Mouse (Mus musculus) frontal cortex, postnatal 14 days (tissue): ENCODE measurements around the gene Dusp14.

Experiments
- DNase-seq, 2 experiments: peaks; one replicate each; pipeline ENCODE4 v3.0.0; 2022; ENCODE audit warnings: low spot score in 2 of 2

The Dusp14 gene

DNA sequence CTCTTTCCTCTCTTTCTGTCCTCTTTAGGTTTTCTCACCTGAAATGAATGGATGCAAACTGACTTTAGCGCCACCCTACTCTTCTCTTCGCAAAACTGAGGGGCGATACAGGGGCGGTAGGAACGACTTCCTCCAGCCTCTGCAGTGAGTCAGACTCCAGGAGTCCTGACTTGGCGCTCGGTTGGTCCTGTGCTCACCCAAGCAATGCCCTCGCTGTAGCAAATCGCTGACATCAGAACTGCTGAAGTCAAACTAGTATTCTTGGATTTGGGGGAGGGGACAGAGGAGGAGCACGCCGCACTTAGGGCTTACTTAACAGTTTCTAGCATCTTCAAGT is at the start of gene Dusp14:
Gene Dusp14 (minus strand): TSS at position 228 of the 337 bp plus-strand sequence.
- DNase-seq: no peak

DNA sequence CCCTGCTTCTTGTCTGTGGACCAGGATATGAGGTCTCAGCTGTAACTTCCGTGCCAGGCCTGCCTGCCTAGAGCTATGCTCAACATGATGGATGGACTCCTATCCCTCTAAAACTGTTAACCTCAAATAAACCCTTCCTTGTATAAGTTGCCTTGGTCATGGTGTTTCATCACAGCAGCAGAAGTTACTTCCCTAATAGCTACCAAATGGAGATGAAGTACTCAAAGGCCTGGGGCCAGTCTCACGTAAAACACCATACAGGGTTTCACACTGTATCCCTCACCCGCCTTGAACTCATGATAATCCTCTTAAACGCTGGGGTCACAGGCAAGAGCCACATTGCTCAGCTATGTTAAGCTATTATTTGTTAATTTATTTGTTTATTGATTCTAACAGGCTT is 48.4 kb upstream of the Dusp14 start:
- no peak for DNase-seq

DNA sequence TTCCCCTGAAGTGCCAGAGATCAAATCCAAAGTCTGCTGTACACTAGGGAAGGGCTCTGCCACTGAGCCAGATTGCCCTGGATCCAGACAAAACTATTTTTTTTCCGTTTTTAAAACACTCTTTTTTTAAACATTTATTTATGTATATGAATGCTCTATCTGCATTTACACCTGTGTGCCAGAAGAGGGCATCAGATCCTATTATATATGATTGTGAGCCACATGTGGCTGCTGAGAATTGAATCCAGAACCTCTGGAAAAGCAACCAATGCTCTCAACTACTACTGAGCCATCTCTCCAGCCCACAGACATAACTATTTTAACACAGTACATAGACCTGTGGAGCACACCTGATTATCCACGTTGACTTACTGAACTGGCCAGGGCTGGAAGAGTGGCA is 47.2 kb upstream of the Dusp14 start:
- DNase-seq: no peak

DNA sequence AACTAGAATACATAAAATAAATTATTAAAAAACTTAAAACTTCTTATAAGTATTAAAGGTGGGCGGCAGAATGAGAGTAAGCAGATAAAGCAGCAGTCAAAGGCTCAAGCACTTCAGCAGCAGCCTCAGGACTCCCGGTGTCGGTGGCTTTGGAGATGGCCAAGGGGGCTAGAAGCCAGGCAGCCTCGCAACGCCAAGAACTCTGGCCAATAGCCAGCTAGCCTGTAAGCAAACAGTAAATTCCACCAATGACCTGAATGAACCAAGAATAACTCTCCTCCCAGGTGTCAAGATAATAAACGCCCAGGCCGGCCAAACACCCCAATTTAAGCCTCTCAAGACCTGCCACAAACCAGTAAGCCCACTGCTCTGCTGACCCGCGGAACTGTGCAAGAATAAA is 46.6 kb upstream of the Dusp14 start:
- no peak for DNase-seq

DNA sequence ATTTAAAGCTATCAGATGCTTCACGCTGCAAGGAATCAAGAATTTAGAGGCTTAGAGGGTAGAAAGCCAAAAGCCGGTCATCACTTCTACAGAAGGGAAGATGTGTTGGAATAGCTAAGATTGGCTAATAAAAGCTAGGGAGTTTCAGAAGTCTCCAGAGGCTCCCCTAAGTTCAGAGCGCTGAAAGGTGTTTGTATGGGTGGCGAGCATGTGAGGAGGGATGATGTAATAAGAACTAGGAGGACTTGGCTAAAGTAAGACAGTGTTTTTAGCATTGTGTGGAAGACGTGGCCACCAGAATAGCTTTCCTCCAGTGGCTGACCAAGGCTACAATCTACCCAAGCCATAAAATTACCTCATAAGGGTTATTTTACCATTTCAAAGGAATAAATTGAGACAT is 44.6 kb upstream of the Dusp14 start:
- DNase-seq: no peak

DNA sequence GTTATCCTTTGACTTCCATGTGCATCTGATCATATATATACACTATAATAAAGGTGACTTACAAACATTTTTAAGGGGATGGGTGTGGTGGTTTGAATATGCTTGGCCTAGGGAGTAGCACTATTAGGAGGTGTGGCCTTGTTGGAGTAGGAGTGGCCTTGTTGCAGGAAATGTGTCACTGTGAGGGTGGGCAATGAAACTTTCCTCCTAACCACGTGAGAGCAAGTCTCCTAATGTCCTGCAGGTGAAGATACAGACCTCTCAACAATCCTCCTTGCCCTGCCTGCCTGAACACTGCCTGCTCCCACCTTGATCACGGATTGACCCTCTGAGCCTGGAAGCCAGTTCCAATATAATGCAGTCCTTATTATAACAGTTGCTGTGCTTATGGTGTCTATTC is 38.1 kb upstream of the Dusp14 start:
- DNase-seq: no peak

DNA sequence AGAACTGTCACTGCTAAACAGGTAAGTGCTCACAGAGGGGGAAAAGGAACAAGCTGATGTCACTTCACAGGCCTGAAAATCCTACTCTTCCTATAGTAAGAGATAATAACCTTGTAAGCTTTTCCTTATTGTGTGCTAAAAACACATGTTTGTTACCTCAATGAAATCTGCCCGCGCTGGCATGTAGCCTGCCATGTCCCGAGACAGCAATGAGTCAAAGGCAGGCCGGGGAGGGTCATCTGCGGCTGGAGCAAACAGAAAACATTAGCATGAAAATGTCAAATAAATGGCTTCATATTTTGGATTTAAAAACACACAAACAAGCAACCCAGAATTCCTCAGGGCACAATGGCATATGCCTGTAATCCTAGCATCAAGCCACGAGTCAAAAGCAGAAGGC is 35.0 kb upstream of the Dusp14 start:
- DNase-seq: no peak

DNA sequence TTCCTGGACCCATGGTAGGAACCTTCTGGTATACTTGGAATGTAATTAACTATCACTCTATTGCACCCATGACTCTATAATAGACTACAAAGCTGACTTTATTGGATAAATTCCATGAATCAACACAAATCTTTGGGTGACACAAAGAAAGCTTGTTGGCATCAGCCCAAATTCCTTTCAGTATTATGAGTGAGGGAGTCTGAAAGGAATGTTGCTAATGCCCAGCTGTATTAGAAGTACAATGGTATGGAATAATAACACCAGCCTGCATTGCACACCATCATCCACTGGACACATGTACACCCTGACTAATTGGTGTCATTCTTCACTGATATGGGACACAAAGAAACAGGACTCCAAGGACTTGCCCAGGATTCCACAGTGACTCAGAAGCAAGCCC is 32.1 kb upstream of the Dusp14 start:
- DNase-seq: no peak

DNA sequence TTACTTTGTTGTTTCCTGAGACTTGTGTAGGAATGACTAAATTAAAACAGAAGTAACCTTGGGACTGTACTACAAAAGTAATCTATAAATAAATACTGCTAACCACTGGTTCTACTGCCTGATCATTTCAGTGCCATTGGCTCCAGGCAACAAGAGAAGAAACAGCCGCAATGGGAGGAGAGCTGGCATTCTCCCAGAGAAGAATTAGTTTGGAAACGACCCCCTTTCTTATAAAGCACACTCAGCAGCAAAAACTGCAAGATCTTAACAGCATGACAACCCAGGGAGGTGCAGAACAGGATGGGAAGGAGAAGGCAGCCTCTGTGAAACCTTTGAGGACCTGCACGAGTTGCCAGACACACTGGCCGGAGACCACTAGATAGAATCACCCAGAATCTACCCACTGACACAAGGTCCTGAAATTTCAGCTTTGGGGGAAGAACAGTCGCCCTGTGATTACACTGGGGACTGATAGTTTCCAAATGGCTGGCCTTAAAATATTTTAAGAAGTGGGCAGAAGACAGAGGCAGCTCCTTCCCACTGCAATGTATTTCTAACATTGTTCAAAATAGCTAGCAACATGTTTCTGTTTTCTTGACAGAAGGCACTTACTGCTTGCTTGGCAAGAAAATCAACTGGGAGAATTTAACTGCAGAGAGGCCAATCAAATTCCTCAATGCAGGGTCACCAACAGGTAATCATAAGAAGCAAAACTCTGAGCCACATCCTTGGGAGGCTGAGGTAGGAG is 28.4 kb upstream of the Dusp14 start:
- DNase-seq: no peak

DNA sequence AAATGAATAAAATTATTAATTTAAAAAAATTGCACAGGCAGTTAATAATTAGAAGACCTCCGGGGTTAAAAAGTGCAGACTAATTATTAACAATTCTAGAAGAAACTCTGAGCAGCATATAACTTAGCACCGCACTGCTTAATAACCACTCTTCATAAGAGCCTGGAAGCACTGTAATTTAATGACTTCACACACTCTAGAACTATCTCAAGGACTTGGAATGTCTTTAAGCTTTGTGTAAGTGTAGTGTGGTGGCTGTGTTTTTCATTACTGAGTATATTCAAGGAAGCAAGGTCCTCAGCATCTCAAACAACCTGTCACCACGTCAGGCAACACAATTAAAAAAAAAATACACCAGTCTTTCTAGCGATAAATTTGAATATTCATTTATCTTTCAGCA is 26.0 kb upstream of the Dusp14 start:
- DNase-seq: no peak

DNA sequence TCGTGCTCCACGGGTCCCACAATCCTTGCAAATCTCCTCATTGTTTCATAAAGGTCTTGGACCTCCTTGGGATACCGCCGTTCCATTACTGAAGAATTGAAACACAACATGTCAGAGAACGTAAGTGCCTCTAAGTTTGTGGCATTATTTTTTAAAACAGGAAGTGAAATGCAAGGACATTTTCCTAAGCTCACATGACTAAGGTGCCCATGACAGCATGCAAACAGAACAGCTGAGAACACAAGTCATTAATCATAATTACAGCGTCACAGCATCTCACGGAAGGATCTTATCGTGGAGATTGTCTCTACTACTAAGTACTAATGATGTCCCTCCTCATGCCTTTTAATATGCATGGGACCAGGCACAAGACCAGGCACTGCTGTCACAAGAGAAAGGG is 21.5 kb upstream of the Dusp14 start:
- no peak for DNase-seq

DNA sequence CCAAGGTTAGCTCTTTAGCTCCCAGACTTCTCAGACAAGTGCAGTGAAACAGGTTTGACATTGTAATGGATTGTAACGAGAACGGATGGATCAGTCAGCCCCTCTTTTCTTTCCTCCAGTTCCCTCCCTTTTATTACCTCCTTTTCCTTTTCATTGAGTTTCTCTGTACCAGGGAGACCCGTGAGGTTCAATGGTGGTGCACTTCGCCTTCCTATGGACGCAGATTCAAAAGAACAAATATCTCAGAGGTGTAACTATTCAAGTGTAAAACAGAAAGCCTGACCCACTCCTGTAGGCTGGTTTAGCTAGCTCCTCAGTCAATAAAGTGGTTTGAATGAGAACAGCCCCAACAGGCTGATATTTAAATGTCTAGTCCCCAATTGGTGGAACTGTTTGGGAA is 12.8 kb upstream of the Dusp14 start:
- no peak for DNase-seq

DNA sequence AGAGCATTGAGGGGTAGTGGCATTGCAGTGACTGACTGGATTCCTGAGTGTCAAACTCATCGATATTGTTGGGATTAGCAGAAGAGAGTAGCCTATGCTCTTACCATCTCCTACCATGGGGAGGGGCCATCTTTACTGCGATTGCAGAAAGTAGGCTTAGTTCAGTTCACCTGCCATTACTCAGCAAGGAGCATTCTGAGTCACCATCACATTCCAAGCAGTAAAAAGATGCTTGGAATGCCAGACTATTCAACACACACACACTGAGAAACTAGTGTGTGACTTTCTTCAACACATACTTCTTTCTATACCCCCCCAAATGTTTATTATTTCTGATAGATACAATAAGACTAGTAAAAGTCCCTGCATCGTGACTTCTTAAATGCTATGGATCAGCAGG is 11.3 kb upstream of the Dusp14 start:
- no peak for DNase-seq

DNA sequence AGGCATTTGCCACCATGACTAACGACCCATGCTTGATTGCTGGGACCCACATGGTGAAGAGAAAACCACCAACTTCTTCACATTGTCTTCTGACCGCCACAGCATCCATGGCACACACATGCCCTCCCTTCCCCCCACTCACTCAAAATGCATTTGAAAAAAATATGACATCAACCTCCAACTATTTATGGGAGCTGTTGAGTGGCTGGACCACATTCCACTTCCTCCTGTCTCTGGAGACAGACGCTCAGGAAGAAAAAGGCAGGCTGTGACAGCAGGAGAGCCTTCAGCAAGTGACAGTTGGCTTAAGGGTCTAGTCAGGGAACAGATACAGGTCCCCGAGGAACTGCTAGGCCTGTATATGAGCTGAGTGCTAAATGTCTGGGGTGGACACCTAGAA is 10.8 kb upstream of the Dusp14 start:
- no peak for DNase-seq

DNA sequence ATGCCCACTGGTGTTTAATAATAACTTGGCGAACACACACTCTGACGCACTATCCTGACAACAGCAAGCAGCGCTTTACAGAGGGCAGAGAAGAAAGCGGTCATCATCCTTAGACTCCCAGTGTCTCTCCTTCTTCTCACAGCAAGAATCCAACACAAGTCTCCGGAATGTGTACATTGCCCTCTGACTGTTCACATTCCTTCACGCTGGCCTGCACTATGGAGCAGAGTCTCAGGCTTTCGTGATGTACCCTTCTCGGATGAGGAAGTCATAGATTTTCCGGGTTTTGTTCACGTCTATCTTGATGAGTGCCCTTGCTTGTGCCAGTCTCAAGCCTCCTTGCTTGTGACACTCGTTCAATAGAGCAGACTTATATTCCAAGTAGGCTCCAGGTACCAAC is 10.3 kb upstream of the Dusp14 start:
- DNase-seq: no peak

DNA sequence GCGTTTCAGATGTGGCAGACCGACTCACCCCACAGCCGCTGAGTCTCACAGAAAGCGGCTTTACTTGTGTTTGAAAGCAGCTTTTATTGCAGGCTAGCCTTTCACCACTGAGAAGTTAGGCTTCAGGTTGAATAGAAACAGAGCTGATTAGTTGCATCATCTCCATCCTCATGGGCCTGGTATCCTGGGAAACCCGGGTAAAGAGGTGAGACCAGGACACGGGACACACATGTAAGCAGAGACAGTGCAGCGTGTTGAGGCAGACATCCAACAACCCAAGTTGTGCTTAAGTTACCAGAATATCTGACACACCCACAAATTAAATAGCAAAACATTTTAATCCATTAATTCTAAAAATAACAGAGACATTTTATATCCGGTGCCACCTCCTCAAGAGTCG is 9.5 kb upstream of the Dusp14 start:
- DNase-seq: no peak

DNA sequence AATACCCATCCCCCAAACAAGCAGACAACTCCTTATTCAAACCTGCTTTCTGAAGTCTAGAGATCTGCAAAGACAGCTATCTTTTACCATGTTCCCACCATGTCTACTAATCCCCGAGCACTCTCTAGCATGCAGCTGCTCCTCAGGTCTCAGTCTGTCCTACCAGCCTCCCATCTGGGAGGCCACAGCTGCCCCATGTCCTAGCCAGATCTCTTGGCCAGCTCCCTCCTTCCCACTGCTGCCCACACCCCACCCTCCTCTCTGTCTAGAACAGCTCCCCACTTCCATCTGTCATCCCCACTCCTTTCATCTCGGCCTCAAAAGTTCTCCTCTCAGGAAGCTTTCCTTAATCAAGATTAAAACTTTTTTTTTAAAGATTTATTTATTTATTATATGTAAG is 7.9 kb upstream of the Dusp14 start:
- no peak for DNase-seq

DNA sequence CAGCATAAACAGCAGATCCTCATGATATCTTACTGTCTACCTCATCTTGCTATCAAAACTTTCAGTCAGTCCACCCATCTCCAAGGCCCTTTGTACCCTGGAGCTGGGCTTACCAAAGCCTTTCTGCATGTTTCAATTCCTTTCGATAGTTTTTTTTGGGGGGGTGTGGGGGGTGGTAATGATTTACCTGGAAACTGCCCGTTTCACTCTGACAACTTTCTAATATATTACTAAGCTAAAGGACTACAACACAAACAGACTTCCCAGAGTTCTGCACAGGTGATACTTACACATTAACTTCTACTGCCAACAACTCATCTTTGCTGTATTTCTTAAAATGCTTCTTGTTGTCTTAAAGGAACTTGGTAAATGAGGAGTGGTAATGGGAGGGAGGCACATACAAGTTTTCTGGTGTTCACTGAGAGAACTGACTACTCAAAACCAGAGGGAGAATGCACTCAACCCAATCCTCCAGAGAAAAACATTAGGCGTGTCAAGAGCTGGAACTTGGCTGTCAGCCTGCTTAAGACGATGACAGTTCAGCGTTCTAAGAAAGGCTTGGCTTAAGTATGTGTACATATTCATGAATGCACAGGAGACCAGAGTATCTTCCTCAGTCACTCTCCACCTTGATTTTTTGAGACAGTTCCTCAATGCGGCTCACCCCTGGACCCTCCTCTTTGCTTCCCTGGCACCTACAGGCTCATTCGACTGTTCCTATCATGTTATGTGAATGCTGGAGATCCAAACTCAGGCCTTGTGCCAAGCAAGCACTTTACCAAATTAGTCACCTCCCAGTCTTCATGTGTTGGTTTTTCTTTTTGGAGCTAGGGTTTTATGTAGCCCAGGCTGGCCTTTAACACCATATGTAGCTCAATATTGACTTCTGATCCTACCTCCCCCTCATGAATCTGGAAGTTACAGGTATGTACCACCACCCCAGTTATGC is 5.0 kb upstream of the Dusp14 start:
- DNase-seq: no peak

DNA sequence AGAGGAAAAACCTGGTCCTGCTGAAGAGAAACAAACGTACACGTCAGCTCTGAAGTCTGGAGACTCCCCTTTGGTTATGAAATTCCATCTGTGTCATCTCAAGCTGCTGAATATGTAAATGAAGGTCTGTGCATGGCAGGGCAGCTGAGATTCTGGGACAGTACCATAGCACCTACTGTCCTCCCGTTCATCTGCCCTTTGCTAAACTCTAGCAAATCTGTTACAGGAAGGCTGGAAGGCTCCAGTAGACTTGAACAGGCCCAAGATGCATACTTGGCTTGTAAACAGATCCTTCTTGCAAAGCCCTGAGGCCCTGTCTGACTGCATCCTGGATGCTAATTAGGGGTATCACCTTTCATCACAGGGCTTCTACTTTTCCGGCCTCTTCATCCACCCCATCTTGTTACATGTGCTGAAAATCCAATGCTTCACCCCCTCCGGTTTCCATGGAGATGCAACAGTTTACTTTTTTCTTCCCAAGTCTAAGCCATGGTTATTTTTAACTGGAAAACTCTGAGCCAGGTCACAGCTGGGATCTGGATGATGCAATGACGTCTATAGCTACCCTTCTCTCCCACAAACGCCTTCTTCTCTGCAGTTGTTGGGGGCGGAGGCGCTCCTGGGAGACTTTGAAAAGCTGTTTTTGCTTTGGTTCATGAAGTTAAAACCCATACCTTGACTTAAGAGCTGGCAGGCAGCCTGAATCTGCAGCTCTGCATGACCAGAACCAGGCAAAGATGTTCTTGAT is 4.0 kb upstream of the Dusp14 start:
- DNase-seq: peak; percentile 40 to 55

DNA sequence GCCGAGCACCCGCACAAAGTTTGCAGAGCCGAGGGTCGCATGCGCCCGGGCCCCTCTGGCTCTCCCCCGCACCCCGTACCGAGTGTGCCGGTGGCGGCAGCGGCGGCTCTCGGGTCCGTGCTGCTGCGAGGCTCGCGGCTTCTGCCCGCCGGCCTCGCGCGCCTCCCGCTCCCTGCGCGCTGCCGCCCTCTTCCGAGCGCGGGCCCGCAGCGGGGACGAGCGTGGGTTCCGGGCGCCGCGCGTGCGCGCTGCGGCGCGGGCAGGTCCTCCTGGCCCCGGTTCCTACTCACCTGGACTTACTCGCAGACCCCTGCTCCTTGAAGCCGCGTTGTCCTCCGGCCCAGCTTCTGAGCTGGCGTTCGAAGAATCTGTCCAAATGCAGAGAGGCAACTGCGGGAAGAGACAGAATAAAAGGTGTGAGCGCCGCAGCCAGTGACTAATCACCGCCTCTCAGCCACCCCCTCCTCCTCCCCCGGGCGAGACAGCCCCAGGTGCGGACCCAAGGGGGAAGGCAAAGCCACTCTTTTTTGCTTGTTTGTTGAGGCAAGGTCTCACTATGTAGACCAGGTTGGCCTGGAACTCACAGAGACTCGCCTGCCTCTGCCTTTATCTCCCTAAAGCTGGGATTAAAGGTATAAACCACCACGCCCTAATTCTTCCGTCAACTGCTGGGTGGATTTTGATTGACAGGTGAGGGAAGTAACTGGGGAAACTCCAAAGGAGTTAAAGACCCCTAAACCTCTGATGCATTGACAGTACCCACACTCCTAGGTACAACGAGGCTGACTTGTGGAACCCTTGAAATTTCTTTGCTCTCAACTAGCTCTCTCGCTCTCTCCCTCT is 649 bp downstream of the Dusp14 start:
- no peak for DNase-seq

DNA sequence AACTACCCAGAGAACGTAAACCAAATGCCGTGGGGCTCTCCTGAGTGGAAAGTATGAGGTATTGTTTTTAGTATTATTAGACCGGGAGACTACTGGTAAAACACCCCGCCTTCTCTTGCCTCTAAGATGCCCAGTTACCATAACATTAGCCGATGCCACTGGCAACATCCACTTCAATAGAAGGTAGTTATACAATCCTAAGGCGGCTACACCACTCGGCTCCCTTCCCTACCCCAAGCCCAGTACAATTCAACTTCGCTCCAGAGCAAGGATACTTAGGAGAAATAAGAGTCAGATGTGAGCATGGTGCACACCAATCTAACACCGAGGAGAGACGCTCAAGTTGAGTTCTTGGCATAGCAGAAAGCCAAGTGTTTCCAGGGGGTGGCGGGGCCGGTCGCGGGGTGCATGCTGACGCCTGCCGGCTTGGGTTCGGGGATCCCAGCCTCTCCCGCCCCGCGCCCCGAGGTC is 1.3 kb downstream of the Dusp14 start:
- DNase-seq: no peak
